Mouse (Mus musculus) ovary, adult 18-20 months (tissue): ENCODE measurements around the gene Gm49661.

Experiments used
- DNase-seq: peaks from one replicate; pipeline ENCODE4 v3.0.0; 2022; ENCODE audit warnings: low spot score, mixed read lengths

Gene Gm49661

GRCm38 (mm10) chr8:84934860-84935259, 34.4 kb downstream of the Gm49661 start:
- no peak for DNase-seq

GRCm38 (mm10) chr8:84933767-84934559, 35.3 kb downstream of the Gm49661 start:
- no peak for DNase-seq

- DNase-seq: no peak
Observed at GRCm38 (mm10) chr8:84930582-84930981, 38.7 kb downstream of the Gm49661 start.

GRCm38 (mm10) chr8:84928456-84929306, 40.6 kb downstream of the Gm49661 start:
- DNase-seq: no peak

DNA sequence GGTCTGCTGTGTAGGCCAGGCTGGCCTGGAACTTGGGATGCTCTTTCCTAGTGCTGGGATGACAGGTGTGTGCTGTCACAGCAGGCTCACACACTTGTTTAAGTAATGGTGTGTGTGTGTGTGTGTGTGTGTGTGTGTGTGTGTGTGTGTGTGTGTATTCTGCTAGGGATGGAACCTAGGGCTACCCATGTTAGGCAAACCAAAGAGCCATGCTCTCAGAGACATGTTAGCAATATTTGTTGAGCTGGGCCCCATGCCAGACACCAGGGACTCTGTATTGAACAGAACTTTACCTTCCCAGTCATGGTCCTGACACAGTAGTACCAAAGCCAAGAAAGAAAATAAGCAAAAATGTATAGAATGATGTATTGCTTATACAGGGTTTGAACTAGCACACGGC, 41.7 kb downstream of the Gm49661 start:
- DNase-seq: no peak

DNA sequence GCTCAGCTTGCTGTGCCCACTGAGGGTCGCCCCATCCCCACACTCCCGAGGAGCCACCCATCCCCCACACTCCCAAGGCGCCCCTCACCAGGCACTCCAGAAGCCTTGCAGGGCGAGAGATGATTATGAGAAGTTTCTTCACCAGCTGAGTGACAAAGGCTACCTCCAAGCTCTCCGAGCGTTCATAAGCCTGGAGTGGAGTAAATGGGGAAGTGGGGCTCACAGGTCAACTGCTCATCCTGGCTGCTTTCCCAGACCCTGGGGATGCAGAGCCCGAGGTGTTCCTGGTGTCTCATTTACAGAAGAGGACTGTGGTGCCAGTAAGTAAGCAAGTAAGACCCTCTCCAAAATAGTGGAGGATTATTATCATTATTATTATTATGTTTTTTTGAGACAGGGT, 43.7 kb downstream of the Gm49661 start:
- no peak for DNase-seq

GRCm38 (mm10) chr8:84921596-84921995, 47.6 kb downstream of the Gm49661 start:
- DNase-seq: no peak

- no peak for DNase-seq
Observed at GRCm38 (mm10) chr8:84918646-84919045, 50.6 kb downstream of the Gm49661 start.

- DNase-seq: no peak
Observed at GRCm38 (mm10) chr8:84917781-84918180, 51.5 kb downstream of the Gm49661 start.
